Mouse (Mus musculus): ENCODE measurements at regions not wholly inside any gene's neighbourhood (a gene's known extent, or its start where the extent isn't known, plus 50 kb on each side); places are given as distances from the start of the nearest gene placed in this dataset.
A peak's percentile ranks its signal among the peaks of the same experiment; 100 is the strongest.

DNA sequence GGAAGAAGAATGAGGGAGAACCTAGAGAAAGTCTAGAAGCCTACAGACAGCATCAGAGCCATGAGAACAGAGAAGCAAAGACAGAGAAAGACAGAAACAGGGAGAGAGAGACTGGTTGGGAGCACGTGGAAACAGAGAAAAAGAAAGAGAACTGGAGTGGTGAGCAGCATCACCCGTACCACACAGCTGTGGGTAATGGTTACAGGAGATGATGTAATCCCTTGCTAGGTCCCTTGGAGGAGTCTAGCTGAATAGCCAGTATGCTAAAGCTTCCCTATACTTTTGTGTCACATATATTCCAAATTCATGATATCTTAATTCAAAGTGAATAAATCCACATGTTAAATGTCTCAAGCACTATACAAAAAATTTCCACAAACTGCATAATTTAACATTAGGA is 284.0 kb downstream of the 4930544G11Rik start:
- no peak for DNase-seq (ENCODE audit: low spot score in 2 of 2)

- DNase-seq (ENCODE audit: low spot score in 2 of 2): no peak
Observed at GRCm38 (mm10) chr6:66255378-66255777, 279.8 kb upstream of the Mad2l1 start.

- no peak for DNase-seq (ENCODE audit: low spot score in 2 of 2)
Observed at GRCm38 (mm10) chr6:66263429-66263828, 271.8 kb upstream of the Mad2l1 start.

- DNase-seq (ENCODE audit: low spot score in 2 of 2): no peak
Observed at GRCm38 (mm10) chr6:66263918-66264317, 271.3 kb upstream of the Mad2l1 start.

- no peak for DNase-seq (ENCODE audit: low spot score in 2 of 2)
Observed at GRCm38 (mm10) chr6:66268427-66268826, 266.8 kb upstream of the Mad2l1 start.

- DNase-seq (ENCODE audit: low spot score in 2 of 2): no peak
Observed at GRCm38 (mm10) chr6:66271414-66272206, 263.6 kb upstream of the Mad2l1 start.

- DNase-seq (ENCODE audit: low spot score in 2 of 2): no peak
Observed at GRCm38 (mm10) chr6:66272216-66272615, 263.0 kb upstream of the Mad2l1 start.

DNA sequence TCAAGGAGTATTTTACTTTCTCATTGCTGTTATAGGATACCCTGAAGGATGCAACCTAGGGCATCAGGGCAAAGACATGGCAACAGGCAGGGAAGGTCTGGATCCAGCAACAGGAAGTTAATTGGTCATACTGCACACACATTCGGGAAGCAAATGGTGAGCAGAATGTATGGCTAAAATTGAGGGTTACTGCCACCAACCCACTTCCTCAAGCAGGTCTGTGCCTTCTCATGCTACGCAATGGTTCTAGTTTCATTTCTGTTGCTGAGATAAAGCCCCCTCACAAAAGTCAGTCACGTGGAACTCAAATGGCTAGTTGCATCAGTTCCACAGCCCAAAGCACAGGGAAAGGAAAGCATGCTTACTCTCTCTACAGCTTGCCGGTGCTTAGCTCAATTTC is 260.5 kb upstream of the Mad2l1 start:
- no peak for DNase-seq (ENCODE audit: low spot score in 2 of 2)

DNA sequence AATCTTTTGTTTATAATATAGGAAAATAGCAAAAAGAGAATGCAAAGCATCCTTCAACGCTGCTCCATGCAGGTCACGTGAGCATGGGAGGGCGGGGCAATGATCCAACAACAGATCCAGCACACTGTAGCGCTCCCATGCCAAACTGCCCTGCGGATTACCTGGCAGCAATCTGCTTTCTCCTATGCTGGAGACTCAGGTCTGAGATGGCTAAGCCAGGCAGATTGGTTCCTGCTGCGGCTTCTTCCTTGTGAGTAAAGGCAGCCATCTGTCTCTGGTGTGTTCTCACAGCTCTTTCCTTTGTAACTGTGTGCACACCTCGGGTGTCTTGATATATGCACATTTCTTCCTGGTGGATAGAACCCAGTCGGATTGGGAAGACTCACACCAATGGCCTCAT is 254.5 kb upstream of the Mad2l1 start:
- DNase-seq (ENCODE audit: low spot score in 2 of 2): no peak

DNA sequence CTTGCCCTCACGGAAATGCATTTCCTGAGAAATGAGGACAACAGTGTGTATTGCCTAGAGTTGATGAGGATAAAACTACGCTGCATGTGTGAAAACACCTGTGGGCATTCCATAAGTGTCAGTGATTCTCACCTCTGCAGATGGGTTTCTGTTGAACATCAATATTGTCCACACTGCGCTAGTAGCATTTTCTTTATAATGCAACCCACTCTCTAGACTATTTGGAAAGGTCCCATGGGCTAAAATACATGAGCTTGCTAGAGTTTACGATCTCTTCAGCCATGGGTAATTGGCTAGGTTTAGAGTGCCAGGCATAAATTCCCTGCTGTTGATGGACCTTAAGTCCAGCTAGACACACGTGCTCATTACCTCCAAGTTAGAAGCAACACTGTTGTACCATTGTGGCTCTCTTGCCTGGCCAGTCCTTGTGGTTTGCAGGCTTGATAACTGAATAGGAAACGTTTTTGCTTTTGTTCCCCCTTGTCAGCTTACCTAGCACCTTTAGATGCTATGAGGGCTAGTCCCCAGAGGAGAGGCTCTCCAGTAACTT is 252.5 kb upstream of the Mad2l1 start:
- no peak for DNase-seq (ENCODE audit: low spot score in 2 of 2)

GRCm38 (mm10) chr6:66283521-66283920 is 251.7 kb upstream of the Mad2l1 start:
- no peak for DNase-seq (ENCODE audit: low spot score in 2 of 2)

DNA sequence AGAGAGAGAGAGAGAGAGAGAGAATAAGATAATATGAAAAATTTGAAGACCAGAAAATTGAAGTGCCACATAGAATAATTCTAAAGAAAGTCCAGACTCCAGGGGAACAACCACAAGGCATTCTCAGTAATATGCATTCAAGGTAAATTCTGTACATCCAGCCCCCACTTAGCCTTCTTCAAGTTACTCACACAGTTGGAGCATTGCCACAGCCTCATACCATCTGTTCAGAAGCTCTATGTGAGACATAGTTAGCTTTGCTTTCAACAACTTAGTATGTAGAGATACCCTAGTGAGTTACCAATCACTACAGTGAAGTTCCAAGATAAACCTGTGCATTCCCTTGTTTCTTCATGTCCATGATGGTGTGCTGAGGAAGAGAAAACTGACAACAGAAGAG is 247.6 kb upstream of the Mad2l1 start:
- peak; percentile 7 to 14 for DNase-seq (ENCODE audit: low spot score in 2 of 2)

GRCm38 (mm10) chr6:66289196-66289595 is 246.0 kb upstream of the Mad2l1 start:
- no peak for DNase-seq (ENCODE audit: low spot score in 2 of 2)

DNA sequence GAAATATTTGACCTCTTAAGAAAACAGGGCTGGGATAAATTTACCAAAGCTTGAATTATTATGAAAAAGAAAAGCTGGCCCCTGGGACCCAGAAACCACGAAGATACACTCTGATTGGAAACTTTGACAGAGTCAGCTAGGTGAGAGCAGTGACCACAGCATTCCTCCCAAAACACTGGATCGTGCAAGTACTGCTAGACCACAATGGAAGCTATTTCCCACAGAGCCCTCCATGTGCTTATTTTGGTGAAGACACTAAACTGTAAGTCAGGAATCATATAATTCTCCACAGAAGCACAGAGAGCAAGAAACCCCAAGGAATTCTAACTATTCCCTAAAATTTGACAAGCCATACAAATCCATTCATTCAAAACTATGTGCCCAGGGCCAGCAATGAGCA is 243.6 kb upstream of the Mad2l1 start:
- DNase-seq (ENCODE audit: low spot score in 2 of 2): no peak

DNA sequence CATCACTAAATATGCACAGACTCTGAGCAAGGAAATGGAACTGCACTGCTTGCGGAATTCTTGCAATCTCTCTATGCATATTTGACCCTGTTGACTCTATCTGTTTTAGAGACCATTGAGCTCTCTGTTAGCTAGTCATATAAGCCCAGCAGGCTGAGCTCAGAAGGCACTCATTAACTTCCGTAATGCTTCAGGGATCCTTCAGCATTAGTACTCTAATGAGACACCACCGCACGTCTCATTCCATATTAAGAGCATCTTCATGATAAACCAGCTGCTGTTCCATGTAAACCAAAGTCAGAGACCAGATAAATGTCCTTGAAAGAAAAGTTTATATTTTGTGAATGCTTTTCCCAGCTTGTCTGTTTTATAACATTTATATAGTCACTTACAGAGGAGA is 237.1 kb upstream of the Mad2l1 start:
- no peak for DNase-seq (ENCODE audit: low spot score in 2 of 2)

GRCm38 (mm10) chr6:66300189-66300588 is 235.0 kb upstream of the Mad2l1 start:
- DNase-seq (ENCODE audit: low spot score in 2 of 2): no peak

DNA sequence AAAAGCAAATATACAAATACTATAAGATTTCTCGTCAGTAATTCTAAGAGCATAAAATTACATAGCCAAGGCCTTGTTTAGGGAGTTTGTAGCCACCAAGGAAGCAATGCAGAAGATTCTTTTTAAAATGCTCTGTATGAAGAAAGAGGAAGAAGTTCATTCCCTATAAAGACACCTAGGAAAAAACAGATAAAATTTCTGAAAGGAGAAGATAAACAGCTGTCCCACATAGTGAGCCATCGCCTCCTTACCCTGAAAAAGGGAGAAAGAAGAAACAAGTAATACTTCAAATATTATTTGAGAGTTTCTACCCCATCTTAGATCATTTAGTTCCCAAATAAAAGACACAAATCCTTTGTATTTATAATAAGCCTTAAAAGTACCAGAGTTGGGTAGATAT is 190.3 kb upstream of the Mad2l1 start:
- DNase-seq (ENCODE audit: low spot score in 2 of 2): no peak

- DNase-seq (ENCODE audit: low spot score in 2 of 2): no peak
Observed at GRCm38 (mm10) chr6:66347356-66347755, 187.8 kb upstream of the Mad2l1 start.

DNA sequence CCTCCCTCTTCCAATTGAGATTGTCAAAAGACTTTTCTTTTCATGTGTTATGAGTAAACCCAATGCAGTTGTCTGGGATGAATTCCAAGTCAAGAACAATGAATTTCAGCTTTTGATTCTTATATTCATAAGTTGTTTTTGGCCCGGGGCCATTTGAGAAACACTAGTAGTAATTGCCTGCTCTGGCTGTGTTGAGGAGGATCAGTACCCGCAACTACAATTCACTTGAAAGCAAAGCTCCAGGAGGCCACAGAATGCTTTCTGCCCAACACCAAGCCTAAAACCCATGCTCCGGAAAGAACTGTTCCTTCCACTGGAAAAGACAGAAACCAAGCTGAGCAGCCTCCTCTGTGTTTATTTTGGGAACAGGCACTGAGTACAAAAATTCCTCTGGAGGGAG is 174.1 kb upstream of the Mad2l1 start:
- DNase-seq (ENCODE audit: low spot score in 2 of 2): peak; percentile 11 to 17

- DNase-seq (ENCODE audit: low spot score in 2 of 2): no peak
Observed at GRCm38 (mm10) chr6:66367263-66367662, 167.9 kb upstream of the Mad2l1 start.

DNA sequence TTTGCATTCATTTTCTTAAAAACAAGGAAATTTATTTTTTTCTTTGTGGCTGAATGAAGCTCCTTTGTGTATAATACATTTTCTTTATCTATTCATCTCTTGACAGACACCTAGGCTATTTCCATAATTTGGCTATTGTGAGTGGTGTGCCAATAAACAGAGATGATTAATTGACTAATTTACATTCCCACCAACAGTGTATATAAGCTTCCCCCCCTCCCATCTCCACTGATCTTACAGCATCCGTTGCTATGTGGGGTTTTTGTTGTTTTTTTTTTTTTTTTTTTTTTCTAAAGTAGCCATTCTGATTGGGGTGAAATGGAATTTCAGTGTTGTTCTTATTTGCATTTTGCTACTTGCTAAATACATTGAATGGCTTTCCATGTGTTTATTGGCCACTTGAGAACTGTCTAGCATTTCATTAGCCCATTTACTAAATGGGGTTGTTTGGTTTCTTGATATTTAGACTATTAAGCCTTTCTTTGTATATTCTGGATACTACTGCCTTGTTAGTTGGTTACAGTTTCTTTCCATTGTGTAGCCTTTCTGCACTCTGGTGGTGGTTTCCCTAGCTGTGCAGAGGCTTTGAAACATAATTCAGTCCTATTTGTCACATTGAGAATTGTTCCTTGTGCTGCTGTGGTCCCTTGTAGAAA is 153.8 kb upstream of the Mad2l1 start:
- DNase-seq (ENCODE audit: low spot score in 2 of 2): no peak

- no peak for DNase-seq (ENCODE audit: low spot score in 2 of 2)
Observed at GRCm38 (mm10) chr6:66382347-66383010, 152.7 kb upstream of the Mad2l1 start.

DNA sequence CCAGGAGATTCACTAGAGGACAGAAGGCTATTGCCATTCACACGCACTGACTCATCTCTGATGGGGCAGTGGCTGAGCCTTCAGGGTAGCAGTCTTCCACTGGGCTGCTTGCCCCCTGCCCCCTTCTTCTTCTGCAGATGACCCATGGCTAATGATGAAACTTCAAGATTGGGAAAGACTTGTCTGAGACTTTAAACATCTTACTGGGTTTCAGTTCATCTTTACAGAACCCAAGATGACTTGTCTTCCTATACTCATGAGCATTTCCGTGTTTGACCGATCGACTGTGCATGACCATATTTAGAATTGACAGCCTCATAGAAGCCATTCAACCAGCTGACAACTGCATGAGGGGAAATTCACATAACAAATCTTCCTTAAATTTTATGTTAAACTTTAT is 140.0 kb upstream of the Mad2l1 start:
- no peak for DNase-seq (ENCODE audit: low spot score in 2 of 2)
